Mouse (Mus musculus) kidney, adult 2 months (tissue): ENCODE measurements around the gene Ccdc24. TPM values are rescaled to one million over a fixed set of nuclear protein-coding genes. Genes with fewer than 3 reads are reported as not detected.

Experiments used
- DNase-seq: peaks from one replicate; pipeline ENCODE4 v3.0.0; 2021
- H3K27ac ChIP-seq: fragments of 200-500 bp; 2 replicates; pipeline ENCODE4 v1.5.1; 2012; ENCODE audit warnings: low read depth, low read length, control low read depth, inconsistent platforms; ENCODE audit not compliant: insufficient read depth
- H3K27me3 ChIP-seq: fragments of 200-500 bp; replicated peaks from 2 replicates; pipeline ENCODE4 v1.6.1; 2012; ENCODE audit warnings: mild to moderate bottlenecking, moderate library complexity, low read length, inconsistent platforms; ENCODE audit not compliant: control insufficient read depth, insufficient read depth
- H3K36me3 ChIP-seq: fragments of 200-500 bp; 2 replicates; pipeline ENCODE4 v1.6.1; 2012; ENCODE audit warnings: mild to moderate bottlenecking, moderate library complexity, low read length, inconsistent platforms; ENCODE audit not compliant: control insufficient read depth, insufficient read depth
- H3K4me1 ChIP-seq: fragments of 200-500 bp; 2 replicates; pipeline ENCODE4 v1.6.1; 2011; ENCODE audit warnings: low read length; ENCODE audit not compliant: control insufficient read depth, insufficient read depth
- H3K4me3 ChIP-seq: fragments of 200-500 bp; 2 replicates; pipeline ENCODE4 v1.5.1; 2011; ENCODE audit warnings: mild to moderate bottlenecking, low read depth, low read length, control low read depth; ENCODE audit not compliant: insufficient read depth
- CTCF ChIP-seq: fragments of 200-500 bp; conservative IDR thresholded peaks from 2 replicates; pipeline ENCODE4 v1.5.1; 2011; ENCODE audit warnings: low read depth, mild to moderate bottlenecking, control low read depth, low read length, moderate library complexity, mixed read lengths; ENCODE audit not compliant: insufficient read depth, insufficient read length
- POLR2A ChIP-seq: fragments of 200-500 bp; IDR thresholded peaks from one replicate; pipeline ENCODE4 v1.6.1; 2011; ENCODE audit warnings: low read depth, low read length, control low read depth
- WGBS: fragments of 180-500 bp; shearing (Covaris S2); methylation state at CpG from one replicate; pipeline ENCODE4 v1.1.7; 2018; 5-methylcytosine and 5-hydroxymethylcytosine counted together
- polyA plus RNA-seq: library from polyadenylated mRNA; depleted of rRNA; stranded (reverse); fragments of >200 nt; gene quantifications from 2 replicates; pipeline ENCODE4 v1.2.3, GENCODE M21; 2012

The Ccdc24 gene
- polyA plus RNA-seq, 1 experiment: 2.9 TPM

GRCm38 (mm10) chr4:117915489-117916105 lies 43.2 kb upstream of the Ccdc24 start:
- no peak for DNase-seq
- H3K36me3 ChIP-seq: 0 out of 2 replicates have a peak, but pooled peaks cover 2% of the 10 kb centered on the region
- H3K27me3 ChIP-seq: no peaks in the 10 kb centered on the region
- no peak for TF ChIP-seq CTCF
- TF ChIP-seq POLR2A: no peak
- H3K4me1 ChIP-seq: peaks cover 5% of the 10 kb centered on the region; the same call in 1 of the 2 replicates
- no peak overlapping the region for H3K27ac ChIP-seq
- WGBS: 1% methylated on average over 19 of the region's 19 CpGs
- H3K4me3 ChIP-seq: peak overlapping the region; percentile 62

GRCm38 (mm10) chr4:117914591-117915442 lies 42.5 kb upstream of the Ccdc24 start, which contains the start of gene Ipo13:
Gene Ipo13, minus strand, starts transcription at chr4:117914999.
- WGBS: under 1% methylated on average over 61 of the region's 61 CpGs

DNA sequence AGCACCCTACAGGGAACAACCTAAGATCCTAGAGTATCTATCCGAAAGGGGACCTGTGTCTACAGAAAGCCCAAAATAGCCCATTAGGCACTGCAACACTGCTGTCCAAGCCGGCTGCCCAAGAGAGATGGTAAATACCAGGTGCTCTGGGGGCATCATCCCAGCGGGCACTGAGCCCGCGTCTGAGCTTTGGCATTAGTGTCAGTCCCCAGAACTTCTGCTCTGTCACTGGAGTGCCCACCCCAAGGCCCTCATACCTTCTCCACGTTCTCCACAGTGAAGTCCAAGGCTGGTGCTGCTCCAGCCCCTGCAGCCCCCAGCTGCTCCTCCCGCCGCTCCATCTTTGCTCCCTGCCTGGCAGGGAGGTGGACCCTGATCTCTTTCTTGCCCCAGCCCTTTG lies 41.7 kb upstream of the Ccdc24 start:
- Histone ChIP-seq H3K27ac (no peak overlapping the region), H3K4me3 (peak overlapping the region; percentile 62), H3K36me3 (0 out of 2 replicates have a peak, but pooled peaks cover 2% of the 10 kb centered on the region), H3K4me1 (peaks cover 5% of the 10 kb centered on the region; the same call in 1 of the 2 replicates), H3K27me3 (no peaks in the 10 kb centered on the region)
- TF ChIP-seq POLR2A (no peak), CTCF (no peak)
- 11% methylated on average over 8 of the region's 8 CpGs for WGBS
- no peak for DNase-seq

More at GRCm38 (mm10) chr4:117914591-117915442, 42.5 kb upstream of the Ccdc24 start, which contains the start of gene Ipo13:
- no peaks in the 10 kb centered on the region for H3K27me3 ChIP-seq
- peaks cover 5% of the 10 kb centered on the region; the same call in 1 of the 2 replicates for H3K4me1 ChIP-seq
- peak within 1 kb of the TSS; percentile 62 for H3K4me3 ChIP-seq
- DNase-seq: peak; percentile 94
- TF ChIP-seq CTCF: no peak
- peak; percentile 60 for TF ChIP-seq POLR2A
- peak within 1 kb of the TSS; percentile 95 for H3K27ac ChIP-seq
- H3K36me3 ChIP-seq: 0 out of 2 replicates have a peak, but pooled peaks cover 2% of the 10 kb centered on the region

GRCm38 (mm10) chr4:117913421-117913820 lies 41.1 kb upstream of the Ccdc24 start:
- no peaks in the 10 kb centered on the region for H3K27me3 ChIP-seq
- no peak overlapping the region for H3K4me3 ChIP-seq
- H3K4me1 ChIP-seq: peaks cover 5% of the 10 kb centered on the region; the same call in 1 of the 2 replicates
- H3K27ac ChIP-seq: no peak overlapping the region
- no peak for TF ChIP-seq POLR2A
- no peak for TF ChIP-seq CTCF
- 31% methylated on average over 3 of the region's 3 CpGs for WGBS
- DNase-seq: peak; percentile 86
- H3K36me3 ChIP-seq: 0 out of 2 replicates have a peak, but pooled peaks cover 2% of the 10 kb centered on the region

DNA sequence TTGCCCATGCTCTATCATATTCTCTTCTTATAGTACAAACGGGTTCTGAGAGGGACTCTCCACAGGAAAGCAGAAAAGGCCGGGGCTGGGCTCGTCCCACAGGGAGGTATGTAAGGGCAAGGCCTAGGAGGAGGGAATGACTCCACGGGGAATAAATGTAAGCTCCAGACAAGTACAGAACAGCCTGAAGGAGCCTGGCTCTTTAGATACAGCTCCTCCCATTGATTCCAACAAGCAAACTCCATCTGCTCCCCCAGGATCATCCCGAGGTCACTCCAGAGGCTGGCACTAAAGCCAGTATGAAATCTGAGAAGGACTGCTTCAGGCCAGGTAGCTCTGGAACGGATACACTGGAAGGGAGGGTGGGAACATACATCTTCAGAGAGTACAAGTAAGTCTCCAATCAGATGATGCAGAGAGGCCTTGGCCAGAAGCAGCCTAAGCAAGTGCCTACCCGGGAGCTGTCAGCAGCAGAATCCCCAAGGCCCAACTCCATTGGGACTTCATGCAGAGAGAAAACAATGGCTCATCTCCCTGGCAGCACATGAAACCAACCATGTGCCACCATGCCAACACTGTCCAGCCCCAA lies 40.4 kb upstream of the Ccdc24 start:
- Histone ChIP-seq H3K4me3 (no peak overlapping the region), H3K27ac (no peak overlapping the region), H3K36me3 (0 out of 2 replicates have a peak, but pooled peaks cover 2% of the 10 kb centered on the region), H3K27me3 (no peaks in the 10 kb centered on the region), H3K4me1 (peaks cover 5% of the 10 kb centered on the region; the same call in 1 of the 2 replicates)
- no peak for TF ChIP-seq CTCF
- DNase-seq: no peak
- WGBS: 52% methylated on average over 7 of the region's 7 CpGs

DNA sequence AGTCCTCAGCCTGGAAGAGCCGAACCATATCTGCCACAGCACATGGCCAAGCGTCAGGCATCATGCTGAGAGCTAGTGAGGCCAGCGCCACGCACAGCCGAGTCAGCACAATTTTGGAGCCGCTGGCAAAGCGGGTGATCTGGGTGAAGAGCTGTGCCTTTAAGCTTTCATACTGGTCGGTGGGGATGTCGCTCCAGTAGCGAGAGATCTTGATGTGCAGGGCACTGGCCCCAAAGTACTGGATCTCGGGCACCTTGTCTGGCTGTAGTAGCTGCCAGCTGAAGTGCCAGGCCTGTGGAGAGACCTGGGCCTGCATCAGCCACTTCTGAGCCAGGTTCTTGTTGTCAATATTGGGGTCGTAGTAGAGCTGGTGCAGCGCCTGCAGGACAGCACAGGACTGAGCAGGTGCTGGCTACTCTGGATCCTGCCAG lies 39.8 kb upstream of the Ccdc24 start:
- TF ChIP-seq CTCF: no peak
- Histone ChIP-seq H3K27me3 (no peaks in the 10 kb centered on the region), H3K27ac (no peak overlapping the region), H3K4me3 (no peak overlapping the region), H3K4me1 (peaks cover 5% of the 10 kb centered on the region; the same call in 1 of the 2 replicates), H3K36me3 (0 out of 2 replicates have a peak, but pooled peaks cover 2% of the 10 kb centered on the region)
- DNase-seq: no peak
- 92% methylated on average over 13 of the region's 13 CpGs for WGBS
